Mouse (Mus musculus): ENCODE data around the gene Pogk. TPM values are rescaled to one million over a fixed set of nuclear protein-coding genes. Genes with fewer than 3 reads are reported as not detected.

The Pogk gene
- polyA plus RNA-seq, 1 experiment from 2014 or later, result 49.5 TPM

DNA sequence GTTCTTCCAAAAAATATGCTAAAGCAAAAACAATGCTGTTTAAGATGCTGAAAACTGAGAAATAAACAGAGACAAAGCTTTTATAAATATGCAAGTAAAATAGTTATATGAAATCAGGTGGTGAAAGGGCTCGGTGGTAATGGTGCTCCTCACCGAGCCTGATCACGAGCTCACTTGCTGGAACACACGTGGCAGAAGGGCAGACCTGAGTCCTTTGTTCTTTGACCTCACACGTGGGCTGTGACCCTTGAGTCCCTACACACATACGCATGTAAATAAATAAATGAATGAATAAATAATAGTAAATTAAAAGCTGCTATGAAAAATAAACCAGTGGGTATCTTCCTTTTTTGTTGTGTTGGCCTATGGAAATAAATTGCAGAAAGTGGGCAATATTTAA is 32.5 kb downstream of the Pogk start:
- WGBS, result 82% methylated on average over 6 of the region's 6 CpGs
- no peak overlapping the region for H3K4me2 ChIP-seq (ENCODE audit: low read depth, low read length, severe bottlenecking)
- H3K4me1 ChIP-seq (replicated peaks; ENCODE audit: control insufficient read depth, insufficient read depth, low read length), result peaks cover 5% of the 10 kb centered on the region
- DNase-seq (ENCODE audit: low spot score) (no peak), ATAC-seq (replicated peaks; ENCODE audit: low FRiP score) (no peak)
- H3K9me3 ChIP-seq (ENCODE audit: control insufficient read depth, low read length), result no peaks in the 10 kb centered on the region
- no peak overlapping the region for H3K27ac ChIP-seq (ENCODE audit: low read depth, low read length)
- H3K27me3 ChIP-seq (ENCODE audit: control insufficient read depth, insufficient read depth, low read length), result no peaks in the 10 kb centered on the region; the same call in 1 of the 2 replicates
- no peak overlapping the region for H3K9ac ChIP-seq (ENCODE audit: low read length)
- no peak overlapping the region for H3K4me3 ChIP-seq (ENCODE audit: low read depth, low read length)
- H3K36me3 ChIP-seq (ENCODE audit: control insufficient read depth, insufficient read depth, low read length), result no peaks in the 10 kb centered on the region

- H3K36me3 ChIP-seq (ENCODE audit: control insufficient read depth, insufficient read depth, low read length), result no peaks in the 10 kb centered on the region
- ATAC-seq (replicated peaks; ENCODE audit: low FRiP score), result no peak
- H3K4me3 ChIP-seq (ENCODE audit: low read depth, low read length), result no peak overlapping the region
- no peaks in the 10 kb centered on the region for H3K9me3 ChIP-seq (ENCODE audit: control insufficient read depth, low read length)
- no peak for DNase-seq (ENCODE audit: low spot score)
- no peak overlapping the region for H3K9ac ChIP-seq (ENCODE audit: low read length)
- no peaks in the 10 kb centered on the region for H3K4me1 ChIP-seq (replicated peaks; ENCODE audit: control insufficient read depth, insufficient read depth, low read length)
- H3K27ac ChIP-seq (ENCODE audit: low read depth, low read length), result no peak overlapping the region
- H3K4me2 ChIP-seq (ENCODE audit: low read depth, low read length, severe bottlenecking), result no peak overlapping the region
- H3K27me3 ChIP-seq (ENCODE audit: control insufficient read depth, insufficient read depth, low read length), result no peaks in the 10 kb centered on the region
Measured at GRCm38 (mm10) chr1:166363122-166363521, 46.5 kb downstream of the Pogk start.

DNA sequence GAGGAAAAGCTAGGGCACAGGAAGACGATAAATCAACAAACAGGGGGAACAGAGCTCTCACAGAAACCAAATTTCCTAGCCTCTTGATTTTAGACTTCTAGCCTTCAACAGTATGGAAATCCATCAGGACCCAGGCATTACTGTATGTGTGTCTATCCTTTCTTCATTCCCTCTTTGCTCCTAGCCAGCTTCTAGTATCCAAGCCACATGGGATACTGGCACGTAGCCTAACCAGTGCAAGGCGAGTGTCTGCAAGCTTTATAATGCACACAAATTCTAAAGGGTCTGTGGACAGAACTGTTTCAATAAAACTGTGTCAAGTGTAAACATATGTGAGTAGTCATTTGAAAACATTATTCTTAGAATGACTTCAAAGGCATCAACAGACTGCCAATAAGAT is 47.0 kb downstream of the Pogk start:
- no peak for ATAC-seq (replicated peaks; ENCODE audit: low FRiP score)
- H3K27me3 ChIP-seq (ENCODE audit: control insufficient read depth, insufficient read depth, low read length), result no peaks in the 10 kb centered on the region
- DNase-seq (ENCODE audit: low spot score), result no peak
- no peak overlapping the region for H3K9ac ChIP-seq (ENCODE audit: low read length)
- H3K4me1 ChIP-seq (replicated peaks; ENCODE audit: control insufficient read depth, insufficient read depth, low read length), result no peaks in the 10 kb centered on the region
- WGBS, result 81% methylated on average over 3 of the region's 3 CpGs
- H3K4me3 ChIP-seq (ENCODE audit: low read depth, low read length), result no peak overlapping the region
- H3K9me3 ChIP-seq (ENCODE audit: control insufficient read depth, low read length), result no peaks in the 10 kb centered on the region
- H3K4me2 ChIP-seq (ENCODE audit: low read depth, low read length, severe bottlenecking), result no peak overlapping the region
- H3K27ac ChIP-seq (ENCODE audit: low read depth, low read length), result no peak overlapping the region
- H3K36me3 ChIP-seq (ENCODE audit: control insufficient read depth, insufficient read depth, low read length), result no peaks in the 10 kb centered on the region

DNA sequence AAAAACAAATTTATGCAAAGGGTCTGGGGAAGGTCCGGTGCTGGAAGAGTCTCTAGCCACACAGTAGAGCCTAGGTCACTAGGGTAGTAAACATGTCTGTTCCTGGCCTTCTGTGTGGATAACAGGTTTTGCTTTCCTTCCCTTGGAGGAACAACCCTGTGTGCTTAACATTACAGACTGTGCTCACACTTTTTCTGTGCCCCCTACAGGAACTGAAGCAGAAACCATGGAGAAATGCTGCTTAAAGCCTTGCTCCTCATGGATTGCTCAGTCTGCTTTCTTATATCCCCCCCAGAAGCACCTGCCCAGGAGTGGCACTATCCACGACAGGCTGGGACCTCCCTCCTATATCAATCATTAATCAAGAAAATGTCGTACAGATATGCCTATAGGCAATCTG is 47.8 kb downstream of the Pogk start:
- Histone ChIP-seq H3K9ac (ENCODE audit: low read length) (no peak overlapping the region), H3K27ac (ENCODE audit: low read depth, low read length) (no peak overlapping the region), H3K4me2 (ENCODE audit: low read depth, low read length, severe bottlenecking) (no peak overlapping the region), H3K36me3 (ENCODE audit: control insufficient read depth, insufficient read depth, low read length) (no peaks in the 10 kb centered on the region), H3K9me3 (ENCODE audit: control insufficient read depth, low read length) (no peaks in the 10 kb centered on the region), H3K4me3 (ENCODE audit: low read depth, low read length) (no peak overlapping the region), H3K27me3 (ENCODE audit: control insufficient read depth, insufficient read depth, low read length) (no peaks in the 10 kb centered on the region), H3K4me1 (replicated peaks; ENCODE audit: control insufficient read depth, insufficient read depth, low read length) (no peaks in the 10 kb centered on the region)
- DNase-seq (ENCODE audit: low spot score) (no peak), ATAC-seq (replicated peaks; ENCODE audit: low FRiP score) (no peak)
- WGBS, result 80% methylated on average over 3 of the region's 3 CpGs

- Histone ChIP-seq H3K4me2 (ENCODE audit: low read depth, low read length, severe bottlenecking) (no peak overlapping the region), H3K36me3 (ENCODE audit: control insufficient read depth, insufficient read depth, low read length) (no peaks in the 10 kb centered on the region), H3K4me3 (ENCODE audit: low read depth, low read length) (no peak overlapping the region), H3K9ac (ENCODE audit: low read length) (no peak overlapping the region), H3K4me1 (replicated peaks; ENCODE audit: control insufficient read depth, insufficient read depth, low read length) (no peaks in the 10 kb centered on the region), H3K27me3 (ENCODE audit: control insufficient read depth, insufficient read depth, low read length) (no peaks in the 10 kb centered on the region), H3K9me3 (ENCODE audit: control insufficient read depth, low read length) (no peaks in the 10 kb centered on the region), H3K27ac (ENCODE audit: low read depth, low read length) (no peak overlapping the region)
- WGBS, result 81% methylated on average over 5 of the region's 5 CpGs
- ATAC-seq (replicated peaks; ENCODE audit: low FRiP score) (no peak), DNase-seq (ENCODE audit: low spot score) (no peak)
Measured at GRCm38 (mm10) chr1:166360896-166361295, 48.8 kb downstream of the Pogk start.

- Histone ChIP-seq H3K4me1 (replicated peaks; ENCODE audit: control insufficient read depth, insufficient read depth, low read length) (no peaks in the 10 kb centered on the region), H3K4me3 (ENCODE audit: low read depth, low read length) (no peak overlapping the region), H3K27me3 (ENCODE audit: control insufficient read depth, insufficient read depth, low read length) (no peaks in the 10 kb centered on the region), H3K4me2 (ENCODE audit: low read depth, low read length, severe bottlenecking) (no peak overlapping the region), H3K36me3 (ENCODE audit: control insufficient read depth, insufficient read depth, low read length) (no peaks in the 10 kb centered on the region), H3K9ac (ENCODE audit: low read length) (no peak overlapping the region), H3K27ac (ENCODE audit: low read depth, low read length) (no peak overlapping the region), H3K9me3 (ENCODE audit: control insufficient read depth, low read length) (no peaks in the 10 kb centered on the region)
- WGBS, result 30% methylated on average over 14 of the region's 14 CpGs
- DNase-seq (ENCODE audit: low spot score) (peak; percentile 93), ATAC-seq (replicated peaks; ENCODE audit: low FRiP score) (peak; percentile 93)
Measured at GRCm38 (mm10) chr1:166360157-166360855, 49.4 kb downstream of the Pogk start.

DNA sequence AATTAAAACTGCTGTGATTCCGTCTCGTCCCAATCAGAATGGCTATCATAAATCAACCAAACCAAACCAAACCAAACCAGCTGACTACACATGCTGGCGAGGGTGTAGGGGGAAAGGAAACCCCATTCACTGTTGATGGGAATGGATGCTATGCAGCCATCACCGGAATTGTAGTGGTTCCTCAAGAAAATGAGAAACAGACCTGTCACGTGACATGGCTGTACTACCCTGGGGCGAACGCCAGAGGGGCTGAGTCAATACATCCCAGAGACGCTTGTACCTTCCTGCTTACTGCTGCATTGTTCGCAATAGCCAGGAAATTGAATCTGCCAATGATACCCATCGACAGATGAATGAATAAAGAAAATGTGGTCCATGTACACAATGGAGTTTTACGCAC is 59.9 kb downstream of the Pogk start:
- no peak overlapping the region for H3K9ac ChIP-seq (ENCODE audit: low read length)
- 81% methylated on average over 11 of the region's 11 CpGs for WGBS
- H3K27me3 ChIP-seq (ENCODE audit: control insufficient read depth, insufficient read depth, low read length), result no peaks in the 10 kb centered on the region
- H3K4me3 ChIP-seq (ENCODE audit: low read depth, low read length), result no peak overlapping the region
- no peaks in the 10 kb centered on the region for H3K4me1 ChIP-seq (replicated peaks; ENCODE audit: control insufficient read depth, insufficient read depth, low read length)
- H3K36me3 ChIP-seq (ENCODE audit: control insufficient read depth, insufficient read depth, low read length), result no peaks in the 10 kb centered on the region
- no peak overlapping the region for H3K4me2 ChIP-seq (ENCODE audit: low read depth, low read length, severe bottlenecking)
- no peak for DNase-seq (ENCODE audit: low spot score)
- ATAC-seq (replicated peaks; ENCODE audit: low FRiP score), result no peak
- H3K9me3 ChIP-seq (ENCODE audit: control insufficient read depth, low read length), result no peaks in the 10 kb centered on the region
- H3K27ac ChIP-seq (ENCODE audit: low read depth, low read length), result no peak overlapping the region

DNA sequence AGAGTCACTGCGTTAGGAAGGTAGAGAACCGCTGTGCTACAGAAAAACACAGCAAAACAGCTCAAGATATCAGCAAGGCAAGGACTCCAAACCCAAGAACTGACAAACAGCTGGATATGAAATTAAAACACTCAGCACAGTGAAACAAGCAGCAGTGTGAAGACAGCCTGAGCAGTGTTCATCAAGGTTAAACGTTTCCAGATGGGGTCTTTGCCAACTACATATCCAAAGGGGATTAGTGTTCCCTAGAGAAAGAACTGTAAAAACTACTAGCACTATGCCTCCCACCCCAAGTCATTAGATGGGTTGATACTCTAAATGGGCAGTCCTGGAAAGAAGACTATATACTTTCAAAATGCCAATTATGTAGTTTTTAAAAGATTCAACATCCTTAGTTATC is 60.3 kb downstream of the Pogk start:
- Histone ChIP-seq H3K27me3 (ENCODE audit: control insufficient read depth, insufficient read depth, low read length) (no peaks in the 10 kb centered on the region), H3K9me3 (ENCODE audit: control insufficient read depth, low read length) (no peaks in the 10 kb centered on the region), H3K4me2 (ENCODE audit: low read depth, low read length, severe bottlenecking) (no peak overlapping the region), H3K27ac (ENCODE audit: low read depth, low read length) (no peak overlapping the region), H3K9ac (ENCODE audit: low read length) (no peak overlapping the region), H3K4me1 (replicated peaks; ENCODE audit: control insufficient read depth, insufficient read depth, low read length) (no peaks in the 10 kb centered on the region), H3K4me3 (ENCODE audit: low read depth, low read length) (no peak overlapping the region), H3K36me3 (ENCODE audit: control insufficient read depth, insufficient read depth, low read length) (no peaks in the 10 kb centered on the region)
- WGBS, result 85% methylated on average over 3 of the region's 3 CpGs
- DNase-seq (ENCODE audit: low spot score), result no peak
- ATAC-seq (replicated peaks; ENCODE audit: low FRiP score), result no peak

GRCm38 (mm10) chr1:166346906-166347305 is 62.8 kb downstream of the Pogk start:
- Histone ChIP-seq H3K4me1 (replicated peaks; ENCODE audit: control insufficient read depth, insufficient read depth, low read length) (no peaks in the 10 kb centered on the region), H3K27me3 (ENCODE audit: control insufficient read depth, insufficient read depth, low read length) (no peaks in the 10 kb centered on the region), H3K4me2 (ENCODE audit: low read depth, low read length, severe bottlenecking) (no peak overlapping the region), H3K27ac (ENCODE audit: low read depth, low read length) (no peak overlapping the region), H3K36me3 (ENCODE audit: control insufficient read depth, insufficient read depth, low read length) (no peaks in the 10 kb centered on the region), H3K9me3 (ENCODE audit: control insufficient read depth, low read length) (no peaks in the 10 kb centered on the region), H3K9ac (ENCODE audit: low read length) (no peak overlapping the region), H3K4me3 (ENCODE audit: low read depth, low read length) (no peak overlapping the region)
- ATAC-seq (replicated peaks; ENCODE audit: low FRiP score), result no peak
- WGBS, result 85% methylated on average over 3 of the region's 3 CpGs
- no peak for DNase-seq (ENCODE audit: low spot score)
